Mouse (Mus musculus) erythroblast, adult 5-6 weeks (primary cell): ENCODE data around the gene Fgf10. TPM values are rescaled to one million over a fixed set of nuclear protein-coding genes. Genes with fewer than 3 reads are reported as not detected.

Experiments
- ATAC-seq: replicated peaks from 2 replicates; pipeline ENCODE4 v1.8.0; 2016; ENCODE audit warnings: moderate number of reproducible peaks, mild to moderate bottlenecking, moderate TSS enrichment, inconsistent platforms; ENCODE audit not compliant: poor library complexity, low FRiP score, severe bottlenecking
- total RNA-seq, 2 experiments: library from RNA; stranded (forward) in 1 of 2; stranded (reverse) in 1 of 2; fragments of 150-400 nt in 1 of 2; fragments of 200-764, 138-1000 nt in 1 of 2; gene quantifications; 2 replicates each; pipeline versions ENCODE4 v1.2.3 to v1.2.4; 2015 to 2017; ENCODE audit warnings: low replicate concordance in 2 of 2

Fgf10 gene
- total RNA-seq (2015; ENCODE audit: low replicate concordance) (not detected in 2 replicates), total RNA-seq (2017; ENCODE audit: low replicate concordance) (0.98 TPM in 1 of 2 replicates, not detected in the other)

GRCm38 (mm10) chr13:118669491-118669890 lies at the start of gene Fgf10:
TSS of gene Fgf10 (plus strand) at chr13:118669791.
- ATAC-seq = no peak

GRCm38 (mm10) chr13:118629661-118630428 lies 39.7 kb upstream of the Fgf10 start:
- no peak for ATAC-seq

- no peak for ATAC-seq
Measured at GRCm38 (mm10) chr13:118631500-118631899, 38.1 kb upstream of the Fgf10 start.

- ATAC-seq = no peak
Measured at GRCm38 (mm10) chr13:118636047-118636446, 33.5 kb upstream of the Fgf10 start.

- no peak for ATAC-seq
Measured at GRCm38 (mm10) chr13:118642585-118642984, 27.0 kb upstream of the Fgf10 start.

- ATAC-seq = no peak
Measured at GRCm38 (mm10) chr13:118643138-118643537, 26.5 kb upstream of the Fgf10 start.

- ATAC-seq = no peak
Measured at GRCm38 (mm10) chr13:118656991-118657390, 12.6 kb upstream of the Fgf10 start.

GRCm38 (mm10) chr13:118658031-118658430 lies 11.6 kb upstream of the Fgf10 start:
- no peak for ATAC-seq

- ATAC-seq = no peak
Measured at GRCm38 (mm10) chr13:118658608-118659326, 10.8 kb upstream of the Fgf10 start.

GRCm38 (mm10) chr13:118661664-118662063 lies 7.9 kb upstream of the Fgf10 start:
- no peak for ATAC-seq

GRCm38 (mm10) chr13:118664901-118665300 lies 4.7 kb upstream of the Fgf10 start:
- no peak for ATAC-seq

GRCm38 (mm10) chr13:118679228-118679627 lies 9.6 kb downstream of the Fgf10 start:
- no peak for ATAC-seq

GRCm38 (mm10) chr13:118693049-118693448 lies 23.5 kb downstream of the Fgf10 start:
- ATAC-seq = no peak

GRCm38 (mm10) chr13:118695103-118695502 lies 25.5 kb downstream of the Fgf10 start:
- no peak for ATAC-seq

GRCm38 (mm10) chr13:118703727-118704126 lies 34.1 kb downstream of the Fgf10 start:
- no peak for ATAC-seq

- no peak for ATAC-seq
Measured at GRCm38 (mm10) chr13:118705716-118706115, 36.1 kb downstream of the Fgf10 start.

GRCm38 (mm10) chr13:118709912-118710311 lies 40.3 kb downstream of the Fgf10 start:
- ATAC-seq = no peak

- no peak for ATAC-seq
Measured at GRCm38 (mm10) chr13:118713626-118714150, 44.1 kb downstream of the Fgf10 start.

GRCm38 (mm10) chr13:118714284-118715065 lies 44.9 kb downstream of the Fgf10 start:
- ATAC-seq = no peak
